Mouse (Mus musculus): ENCODE measurements around the gene Mfng. TPM values are rescaled to one million over a fixed set of nuclear protein-coding genes. Genes with fewer than 3 reads are reported as not detected.

The Mfng gene
- polyA plus RNA-seq, 1 experiment from 2014 or later: 7.2 TPM

DNA sequence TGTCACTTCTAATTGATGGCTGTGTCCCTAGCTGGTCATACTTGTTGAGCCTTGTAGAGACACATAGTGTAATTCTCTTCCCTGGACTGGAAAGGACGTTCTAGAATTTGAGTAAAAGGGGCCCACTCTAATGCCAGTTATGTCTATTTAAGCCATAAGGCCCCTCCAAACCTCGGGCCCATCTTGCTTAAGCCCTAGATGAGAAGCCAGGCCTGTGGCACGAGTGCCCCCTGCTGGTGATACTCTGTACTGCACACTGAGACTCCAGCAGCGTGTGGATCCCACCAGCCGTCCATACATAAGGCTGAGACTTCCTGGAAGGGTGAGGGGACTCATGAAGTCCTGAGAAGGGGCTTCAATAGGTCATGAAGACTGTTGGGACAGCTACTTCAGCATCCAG lies 29.1 kb downstream of the Mfng start:
- no peak overlapping the region for H3K9ac ChIP-seq (ENCODE audit: low read length)
- peak; percentile 96 for TF ChIP-seq CTCF (IDR thresholded peaks at IDR 0.05; ENCODE audit: low read depth)
- no peak for TF ChIP-seq EP300 (optimal IDR thresholded peaks at IDR 0.05)
- no peaks in the 10 kb centered on the region for H3K4me1 ChIP-seq (replicated peaks; ENCODE audit: control insufficient read depth, insufficient read depth)
- WGBS: 3% methylated on average over 5 of the region's 5 CpGs
- no peaks in the 10 kb centered on the region for H3K36me3 ChIP-seq (ENCODE audit: control insufficient read depth, insufficient read depth, low read length)
- no peak for ATAC-seq (ENCODE audit: low FRiP score, low TSS enrichment)
- H3K9me3 ChIP-seq (ENCODE audit: control insufficient read depth, low read length): no peaks in the 10 kb centered on the region
- peak; percentile 74 for DNase-seq (ENCODE audit: low spot score)
- H3K27ac ChIP-seq (replicated peaks): no peak overlapping the region
- H3K27me3 ChIP-seq (ENCODE audit: control insufficient read depth, insufficient read depth, low read length): no peaks in the 10 kb centered on the region
- no peak overlapping the region for H3K4me2 ChIP-seq (replicated peaks; ENCODE audit: low read depth)
- no peak overlapping the region for H3K4me3 ChIP-seq (ENCODE audit: low read depth, low read length)

DNA sequence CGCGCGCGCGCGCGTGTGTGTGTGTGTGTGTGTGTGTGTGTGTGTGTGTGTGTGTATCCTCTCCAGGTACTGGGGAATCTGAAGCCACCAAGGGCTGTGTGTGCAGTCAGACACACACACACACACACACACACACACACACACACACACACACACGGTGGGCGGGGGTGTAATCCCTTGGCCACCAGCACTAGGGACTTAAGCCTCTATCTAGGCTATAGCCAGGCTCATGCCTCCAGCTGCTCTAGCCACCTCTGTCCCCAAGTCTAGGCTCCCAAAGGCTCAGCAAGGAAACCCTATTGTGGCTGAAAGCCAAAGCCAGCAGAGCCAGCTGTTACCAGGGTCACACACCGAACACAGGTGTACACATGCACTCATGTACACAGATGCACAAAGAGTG lies 30.4 kb downstream of the Mfng start:
- Histone ChIP-seq H3K4me3 (ENCODE audit: low read depth, low read length) (no peak overlapping the region), H3K27me3 (ENCODE audit: control insufficient read depth, insufficient read depth, low read length) (no peaks in the 10 kb centered on the region), H3K9ac (ENCODE audit: low read length) (no peak overlapping the region), H3K27ac (replicated peaks) (no peak overlapping the region), H3K4me1 (replicated peaks; ENCODE audit: control insufficient read depth, insufficient read depth) (no peaks in the 10 kb centered on the region), H3K9me3 (ENCODE audit: control insufficient read depth, low read length) (no peaks in the 10 kb centered on the region), H3K4me2 (replicated peaks; ENCODE audit: low read depth) (no peak overlapping the region), H3K36me3 (ENCODE audit: control insufficient read depth, insufficient read depth, low read length) (no peaks in the 10 kb centered on the region)
- TF ChIP-seq CTCF (IDR thresholded peaks at IDR 0.05; ENCODE audit: low read depth): no peak
- no peak for TF ChIP-seq EP300 (optimal IDR thresholded peaks at IDR 0.05)
- DNase-seq (ENCODE audit: low spot score) (no peak), ATAC-seq (ENCODE audit: low FRiP score, low TSS enrichment) (0 out of 2 replicates have a peak, but pooled peaks have one; percentile 15)
- WGBS: 84% methylated on average over 8 of the region's 10 CpGs

DNA sequence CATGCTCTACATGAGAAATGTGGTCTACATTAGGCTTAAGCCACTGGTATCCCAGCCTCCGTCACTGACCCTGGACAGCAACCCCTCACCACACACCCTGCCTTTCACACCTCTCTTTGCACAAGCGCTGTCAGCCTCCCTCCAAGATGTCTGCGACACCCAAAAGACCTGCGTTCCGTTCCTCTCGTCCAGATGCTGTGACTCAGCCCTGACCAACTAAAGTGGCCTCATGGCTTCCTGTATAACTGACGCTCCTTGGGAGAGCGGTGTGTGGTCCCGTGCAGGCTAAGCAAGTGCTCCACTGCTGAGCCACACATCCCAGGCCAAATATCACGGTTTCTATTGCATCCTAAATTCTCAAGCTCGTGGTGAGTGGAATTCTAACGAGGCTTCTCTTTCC lies 32.6 kb downstream of the Mfng start:
- Histone ChIP-seq H3K9ac (ENCODE audit: low read length) (no peak overlapping the region), H3K4me3 (ENCODE audit: low read depth, low read length) (no peak overlapping the region), H3K9me3 (ENCODE audit: control insufficient read depth, low read length) (no peaks in the 10 kb centered on the region), H3K4me2 (replicated peaks; ENCODE audit: low read depth) (no peak overlapping the region), H3K27me3 (ENCODE audit: control insufficient read depth, insufficient read depth, low read length) (no peaks in the 10 kb centered on the region), H3K27ac (replicated peaks) (no peak overlapping the region), H3K36me3 (ENCODE audit: control insufficient read depth, insufficient read depth, low read length) (no peaks in the 10 kb centered on the region), H3K4me1 (replicated peaks; ENCODE audit: control insufficient read depth, insufficient read depth) (no peaks in the 10 kb centered on the region)
- DNase-seq (ENCODE audit: low spot score) (no peak), ATAC-seq (ENCODE audit: low FRiP score, low TSS enrichment) (no peak)
- TF ChIP-seq EP300 (optimal IDR thresholded peaks at IDR 0.05): no peak
- no peak for TF ChIP-seq CTCF (IDR thresholded peaks at IDR 0.05; ENCODE audit: low read depth)
- 49% methylated on average over 12 of the region's 12 CpGs for WGBS

DNA sequence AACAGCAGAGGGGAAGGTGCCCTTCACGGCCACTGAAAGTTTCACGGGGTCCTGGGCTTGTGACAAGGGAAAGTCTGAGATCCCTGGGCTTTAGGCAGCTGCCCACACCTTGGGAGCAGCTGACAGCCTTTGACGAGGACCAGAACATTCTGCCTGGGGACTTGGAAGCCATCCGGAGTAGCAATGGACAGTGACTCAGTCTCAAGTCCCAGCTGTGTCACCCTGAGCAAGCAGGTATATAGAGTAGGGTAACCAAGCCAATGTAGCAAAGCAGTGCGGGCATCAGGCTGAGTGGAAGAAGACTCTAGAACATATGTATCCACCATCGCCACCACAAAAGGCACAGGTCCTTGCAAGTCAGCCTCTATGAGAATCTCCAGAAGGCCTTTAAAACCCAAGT lies 36.1 kb downstream of the Mfng start:
- Histone ChIP-seq H3K27me3 (ENCODE audit: control insufficient read depth, insufficient read depth, low read length) (no peaks in the 10 kb centered on the region), H3K27ac (replicated peaks) (no peak overlapping the region), H3K4me3 (ENCODE audit: low read depth, low read length) (no peak overlapping the region), H3K9ac (ENCODE audit: low read length) (no peak overlapping the region), H3K36me3 (ENCODE audit: control insufficient read depth, insufficient read depth, low read length) (no peaks in the 10 kb centered on the region), H3K9me3 (ENCODE audit: control insufficient read depth, low read length) (no peaks in the 10 kb centered on the region), H3K4me2 (replicated peaks; ENCODE audit: low read depth) (no peak overlapping the region), H3K4me1 (replicated peaks; ENCODE audit: control insufficient read depth, insufficient read depth) (no peaks in the 10 kb centered on the region)
- ATAC-seq (ENCODE audit: low FRiP score, low TSS enrichment) (no peak), DNase-seq (ENCODE audit: low spot score) (no peak)
- 48% methylated on average over 6 of the region's 6 CpGs for WGBS
- TF ChIP-seq EP300 (optimal IDR thresholded peaks at IDR 0.05) (no peak), CTCF (IDR thresholded peaks at IDR 0.05; ENCODE audit: low read depth) (no peak)

DNA sequence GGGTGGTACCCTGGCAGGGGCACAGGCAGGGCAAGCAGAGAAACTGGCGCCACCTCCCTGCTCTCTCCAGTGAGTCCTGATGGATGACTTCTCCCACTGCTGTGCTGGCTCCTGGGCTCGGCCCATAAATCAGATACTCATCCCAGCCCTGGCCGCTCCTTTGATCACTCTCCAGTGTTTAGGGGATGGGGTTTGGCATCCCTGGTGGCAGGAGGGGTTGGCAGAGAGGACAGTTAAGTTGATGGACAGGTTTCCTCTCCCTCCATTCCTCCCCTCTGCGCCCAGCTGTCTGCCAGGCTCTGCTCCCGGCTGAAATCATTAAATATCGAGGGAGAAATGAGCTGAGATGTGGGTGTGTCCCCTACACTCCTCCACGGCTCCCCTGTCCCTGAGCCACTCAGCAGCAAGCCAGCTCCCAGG lies 36.6 kb downstream of the Mfng start:
- 28% methylated on average over 7 of the region's 7 CpGs for WGBS
- DNase-seq (ENCODE audit: low spot score) (peak; percentile 29), ATAC-seq (ENCODE audit: low FRiP score, low TSS enrichment) (peak; percentile 64)
- Histone ChIP-seq H3K9me3 (ENCODE audit: control insufficient read depth, low read length) (no peaks in the 10 kb centered on the region), H3K4me1 (replicated peaks; ENCODE audit: control insufficient read depth, insufficient read depth) (no peaks in the 10 kb centered on the region), H3K36me3 (ENCODE audit: control insufficient read depth, insufficient read depth, low read length) (no peaks in the 10 kb centered on the region), H3K27me3 (ENCODE audit: control insufficient read depth, insufficient read depth, low read length) (no peaks in the 10 kb centered on the region), H3K27ac (replicated peaks) (no peak overlapping the region), H3K4me2 (replicated peaks; ENCODE audit: low read depth) (no peak overlapping the region), H3K9ac (ENCODE audit: low read length) (no peak overlapping the region), H3K4me3 (ENCODE audit: low read depth, low read length) (no peak overlapping the region)
- no peak for TF ChIP-seq CTCF (IDR thresholded peaks at IDR 0.05; ENCODE audit: low read depth)
- TF ChIP-seq EP300 (optimal IDR thresholded peaks at IDR 0.05): no peak

DNA sequence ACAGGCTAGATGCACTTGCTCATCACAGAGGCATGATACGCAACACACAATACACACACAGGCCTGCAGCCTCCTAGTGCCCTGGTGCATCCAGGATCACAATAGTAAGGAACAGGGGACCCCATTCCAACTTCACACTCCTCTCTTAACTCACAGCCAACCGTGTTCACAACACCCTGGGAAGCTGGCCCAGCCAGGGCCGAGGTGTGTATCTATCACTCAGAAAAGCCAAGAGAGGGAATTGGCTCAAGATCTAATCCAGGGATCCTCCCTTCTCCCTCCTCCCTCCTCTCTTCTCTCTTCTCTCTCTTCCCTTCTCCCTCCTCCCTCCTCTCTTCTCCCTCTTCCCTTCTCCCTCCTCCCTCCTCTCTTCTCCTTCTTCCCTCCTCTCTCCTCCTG lies 37.1 kb downstream of the Mfng start:
- Histone ChIP-seq H3K36me3 (ENCODE audit: control insufficient read depth, insufficient read depth, low read length) (no peaks in the 10 kb centered on the region), H3K4me3 (ENCODE audit: low read depth, low read length) (no peak overlapping the region), H3K27me3 (ENCODE audit: control insufficient read depth, insufficient read depth, low read length) (no peaks in the 10 kb centered on the region), H3K27ac (replicated peaks) (no peak overlapping the region), H3K4me1 (replicated peaks; ENCODE audit: control insufficient read depth, insufficient read depth) (no peaks in the 10 kb centered on the region), H3K4me2 (replicated peaks; ENCODE audit: low read depth) (no peak overlapping the region), H3K9ac (ENCODE audit: low read length) (no peak overlapping the region), H3K9me3 (ENCODE audit: control insufficient read depth, low read length) (no peaks in the 10 kb centered on the region)
- WGBS: 52% methylated on average over 3 of the region's 3 CpGs
- TF ChIP-seq CTCF (IDR thresholded peaks at IDR 0.05; ENCODE audit: low read depth) (no peak), EP300 (optimal IDR thresholded peaks at IDR 0.05) (no peak)
- DNase-seq (ENCODE audit: low spot score) (no peak), ATAC-seq (ENCODE audit: low FRiP score, low TSS enrichment) (0 out of 2 replicates have a peak, but pooled peaks have one; percentile 7)
